Mouse (Mus musculus) cerebellum, postnatal 4 days (tissue): Measurements from ENCODE around the gene Synpo2.

ENCODE experiments used
- DNase-seq, 2 experiments: peaks; one replicate each; pipeline ENCODE4 v3.0.0; 2022; ENCODE audit warnings: low spot score in 2 of 2, mixed read lengths in 1 of 2

Synpo2 gene

GRCm38 (mm10) chr3:123033804-123034203 lies 202.1 kb downstream of the Synpo2 start:
- no peak for DNase-seq
